Mouse (Mus musculus) lung, postnatal 0 days (tissue): ENCODE measurements around the gene Gm49373. TPM values are rescaled to one million over a fixed set of nuclear protein-coding genes. Genes with fewer than 3 reads are reported as not detected.

Experiments used
- ATAC-seq: fragments of 200-750 bp; cut with Nextera tagmentation; 2 replicates; pipeline ENCODE4 v1.8.0; 2017; ENCODE audit warnings: moderate library complexity
- DNase-seq: peaks from one replicate; pipeline ENCODE4 v3.0.0-alpha.2; 2016; ENCODE audit warnings: low spot score
- H3K27ac ChIP-seq: fragments of 300-500 bp; sonication (generic); 2 replicates; pipeline ENCODE4 v1.5.1; 2014; ENCODE audit warnings: antibody characterized with exemption, mild to moderate bottlenecking, low read length, mixed read lengths
- H3K27me3 ChIP-seq: fragments of 300-500 bp; sonication (generic); replicated peaks from 2 replicates; pipeline ENCODE4 v1.6.1; 2014; ENCODE audit warnings: low read length, mixed read lengths; ENCODE audit not compliant: insufficient read depth
- H3K36me3 ChIP-seq: fragments of 300-500 bp; sonication (generic); 2 replicates; pipeline ENCODE4 v1.6.1; 2014; ENCODE audit warnings: low read length, mixed read lengths; ENCODE audit not compliant: insufficient read depth
- H3K4me1 ChIP-seq: fragments of 300-500 bp; sonication (generic); 2 replicates; pipeline ENCODE4 v1.6.1; 2014; ENCODE audit warnings: antibody characterized with exemption, low read depth, low read length, mixed read lengths; ENCODE audit not compliant: insufficient read depth
- H3K4me2 ChIP-seq: fragments of 300-500 bp; sonication (generic); replicated peaks from 2 replicates; pipeline ENCODE4 v1.6.1; 2014; ENCODE audit warnings: low read depth, mild to moderate bottlenecking, low read length, moderate library complexity, mixed read lengths
- H3K4me3 ChIP-seq: fragments of 300-500 bp; sonication (generic); 2 replicates; pipeline ENCODE4 v1.5.1; 2014; ENCODE audit warnings: low read depth, low read length
- H3K9ac ChIP-seq: fragments of 300-500 bp; sonication (generic); replicated peaks from 2 replicates; pipeline ENCODE4 v1.6.1; 2014; ENCODE audit warnings: low read depth, mild to moderate bottlenecking
- H3K9me3 ChIP-seq: fragments of 300-500 bp; sonication (generic); 2 replicates; pipeline ENCODE4 v1.6.1; 2016; ENCODE audit warnings: low read length, mixed read lengths
- CTCF ChIP-seq: IDR thresholded peaks from 2 replicates; pipeline ENCODE4 v1.5.1; 2016; ENCODE audit warnings: antibody characterized with exemption, mild to moderate bottlenecking
- EP300 ChIP-seq: IDR thresholded peaks from 2 replicates; pipeline ENCODE4 v1.6.1; 2016; ENCODE audit warnings: antibody characterized with exemption, mild to moderate bottlenecking, control low read depth
- WGBS: fragments of 180-500 bp; shearing (Covaris S2); extraction: QIAGEN DNeasy Blood & Tissue Kit; methylation state at CpG from one replicate; pipeline ENCODE4 v1.1.7; 2014; 5-methylcytosine and 5-hydroxymethylcytosine counted together
- polyA plus RNA-seq: library from polyadenylated mRNA; unstranded; fragments of >200 nt; fragmentation: Nextera tagmentation; extraction: Ambion mirVana; gene quantifications from 2 replicates; pipeline ENCODE4 v1.2.1, GENCODE M21; 2015

Gm49373 gene
- polyA plus RNA-seq, 1 experiment from 2014 or later, result 0.11 TPM

DNA sequence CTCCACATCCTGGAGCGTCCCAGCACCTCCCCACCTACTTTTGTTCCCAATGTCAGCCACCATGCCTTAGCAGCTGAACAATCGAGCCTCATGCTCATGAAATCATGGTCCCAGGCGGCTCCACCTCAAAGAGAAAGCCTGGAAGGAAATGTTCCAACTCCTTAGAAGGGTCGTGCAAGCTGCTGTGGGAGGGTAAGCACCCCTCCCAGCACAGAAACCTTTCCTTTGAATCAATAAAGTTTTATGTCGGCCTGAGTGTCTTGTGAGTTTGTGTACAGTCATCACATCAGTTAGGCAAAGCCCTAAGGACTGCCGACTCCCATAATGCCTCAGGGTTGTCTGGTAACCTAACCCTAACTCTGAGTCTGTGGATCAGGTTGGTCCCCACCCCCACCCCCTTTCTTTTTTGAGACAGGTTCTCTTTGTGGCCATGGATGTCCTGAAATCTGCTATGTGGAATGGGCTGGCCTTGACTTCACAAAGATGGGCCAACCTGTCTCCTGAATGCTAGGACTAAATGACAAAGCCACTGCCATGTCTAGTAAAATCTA lies 44.3 kb downstream of the Gm49373 start:
- 62% methylated on average over 6 of the region's 6 CpGs for WGBS
- Histone ChIP-seq H3K9me3 (no peaks in the 10 kb centered on the region), H3K4me1 (peaks cover 8% of the 10 kb centered on the region; the same call in 1 of the 2 replicates), H3K9ac (no peak overlapping the region), H3K4me2 (no peak overlapping the region), H3K27ac (no peak overlapping the region), H3K27me3 (peaks cover 11% of the 10 kb centered on the region; the same call in 1 of the 2 replicates), H3K4me3 (no peak overlapping the region), H3K36me3 (0 out of 2 replicates have a peak, but pooled peaks cover 5% of the 10 kb centered on the region)
- no peak for TF ChIP-seq CTCF
- no peak for TF ChIP-seq EP300
- no peak for DNase-seq
- no peak for ATAC-seq

DNA sequence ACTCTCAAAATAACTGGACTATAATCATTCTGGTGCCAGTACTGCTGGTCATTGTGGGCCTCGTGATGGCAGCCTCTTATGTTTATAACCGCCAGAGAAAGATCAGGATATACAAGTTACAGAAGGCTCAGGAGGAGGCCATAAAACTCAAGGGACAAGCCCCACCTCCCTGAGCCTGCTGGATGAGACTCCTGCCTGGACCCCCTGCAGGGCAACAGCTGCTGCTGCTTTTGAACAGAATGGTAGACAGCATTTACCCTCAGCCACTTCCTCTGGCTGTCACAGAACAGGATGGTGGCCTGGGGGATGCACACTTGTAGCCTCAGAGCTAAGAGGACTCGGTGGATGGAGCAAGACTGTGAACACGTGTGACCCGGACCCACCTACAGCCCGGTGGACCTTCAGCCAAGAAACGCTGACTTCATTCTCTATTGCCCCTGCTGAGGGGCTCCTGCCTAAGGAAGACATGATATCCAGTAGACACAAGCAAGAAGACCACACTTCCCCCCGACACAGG lies 45.1 kb downstream of the Gm49373 start:
- Histone ChIP-seq H3K36me3 (0 out of 2 replicates have a peak, but pooled peaks cover 5% of the 10 kb centered on the region), H3K9me3 (no peaks in the 10 kb centered on the region), H3K27me3 (peaks cover 5% of the 10 kb centered on the region; the same call in 1 of the 2 replicates), H3K9ac (no peak overlapping the region), H3K4me1 (0 out of 2 replicates have a peak, but pooled peaks cover 6% of the 10 kb centered on the region), H3K27ac (no peak overlapping the region), H3K4me3 (peak overlapping the region; percentile 38; the same call in 1 of the 2 replicates), H3K4me2 (peak overlapping the region; percentile 55)
- WGBS, result 60% methylated on average over 8 of the region's 8 CpGs
- TF ChIP-seq EP300, result no peak
- no peak for TF ChIP-seq CTCF
- ATAC-seq, result no peak
- no peak for DNase-seq

DNA sequence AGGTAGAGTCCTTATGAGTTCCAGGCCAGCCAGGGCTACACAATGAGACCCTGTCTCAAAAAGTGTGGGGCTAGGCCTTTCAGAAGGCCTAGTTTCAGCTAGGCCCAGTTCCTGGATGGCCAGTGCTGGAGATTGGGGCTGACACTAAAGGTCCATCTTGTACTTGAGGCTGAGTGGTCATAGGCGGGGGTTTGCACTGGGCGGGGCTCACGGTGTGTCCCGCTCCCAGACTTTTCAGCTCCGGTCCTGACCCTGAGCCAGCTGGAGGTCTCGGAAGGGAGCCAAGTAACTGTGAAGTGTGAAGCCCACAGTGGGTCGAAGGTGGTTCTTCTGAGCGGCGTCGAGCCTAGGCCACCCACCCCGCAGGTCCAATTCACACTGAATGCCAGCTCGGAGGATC lies 46.0 kb downstream of the Gm49373 start:
- H3K4me1 ChIP-seq, result 0 out of 2 replicates have a peak, but pooled peaks cover 4% of the 10 kb centered on the region
- TF ChIP-seq CTCF, result no peak
- no peak for TF ChIP-seq EP300
- peaks cover 2% of the 10 kb centered on the region; the same call in 1 of the 2 replicates for H3K27me3 ChIP-seq
- peak overlapping the region; percentile 69 for H3K9ac ChIP-seq
- no peaks in the 10 kb centered on the region for H3K9me3 ChIP-seq
- 36% methylated on average over 12 of the region's 12 CpGs for WGBS
- DNase-seq (no peak), ATAC-seq (no peak)
- 0 out of 2 replicates have a peak, but pooled peaks cover 5% of the 10 kb centered on the region for H3K36me3 ChIP-seq
- H3K4me2 ChIP-seq, result peak overlapping the region; percentile 55
- peak overlapping the region; percentile 38 for H3K4me3 ChIP-seq
- H3K27ac ChIP-seq, result peak overlapping the region; percentile 97

DNA sequence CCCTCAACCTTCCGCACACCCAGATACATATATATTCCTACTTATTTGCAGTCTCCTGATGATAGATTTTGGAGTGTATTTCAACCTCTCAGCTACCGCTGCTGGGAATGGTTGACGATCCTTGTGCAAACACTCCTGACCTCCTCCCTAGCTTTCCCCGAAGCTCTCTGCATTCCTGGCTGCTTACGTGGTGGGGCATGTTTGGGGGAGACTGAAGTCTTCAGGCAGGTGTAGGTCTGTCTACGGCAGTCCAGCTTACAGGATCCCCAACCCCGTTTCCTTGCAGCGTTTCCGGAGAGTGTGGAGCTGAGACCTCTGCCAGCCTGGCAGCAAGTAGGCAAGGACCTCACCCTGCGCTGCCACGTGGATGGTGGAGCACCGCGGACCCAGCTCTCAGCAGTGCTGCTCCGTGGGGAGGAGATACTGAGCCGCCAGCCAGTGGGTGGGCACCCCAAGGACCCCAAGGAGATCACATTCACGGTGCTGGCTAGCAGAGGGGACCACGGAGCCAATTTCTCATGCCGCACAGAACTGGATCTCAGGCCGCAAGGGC lies 47.6 kb downstream of the Gm49373 start:
- ATAC-seq (peak; percentile 84), DNase-seq (peak; percentile 95)

DNA sequence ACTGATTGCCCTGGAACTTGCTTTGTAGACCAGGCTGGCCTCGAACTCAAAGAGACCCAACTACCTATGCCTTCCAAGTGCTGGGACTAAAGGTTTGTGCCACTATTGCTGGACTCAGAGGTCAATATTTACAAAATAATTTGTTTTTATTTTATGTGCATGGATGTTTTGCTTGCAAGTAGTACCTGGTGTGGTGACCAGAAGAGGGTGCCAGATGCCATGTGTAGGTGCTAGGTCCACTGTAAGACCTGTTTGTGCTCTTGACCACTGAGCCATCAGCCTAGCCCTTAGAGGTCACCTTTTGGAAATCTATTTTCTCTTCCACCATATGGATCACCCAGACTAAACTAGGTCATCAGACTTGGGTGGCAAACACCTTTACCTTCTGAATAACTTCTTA lies 50.2 kb downstream of the Gm49373 start:
- 0 out of 2 replicates have a peak, but pooled peaks cover 4% of the 10 kb centered on the region for H3K4me1 ChIP-seq
- no peak for TF ChIP-seq EP300
- peak; percentile 38 for TF ChIP-seq CTCF
- WGBS, result 73% methylated on average over 1 of the region's 1 CpGs
- H3K9ac ChIP-seq, result no peak overlapping the region
- DNase-seq, result no peak
- no peak overlapping the region for H3K4me2 ChIP-seq
- H3K4me3 ChIP-seq, result no peak overlapping the region
- 0 out of 2 replicates have a peak, but pooled peaks cover 2% of the 10 kb centered on the region for H3K27me3 ChIP-seq
- no peak for ATAC-seq
- peak overlapping the region; percentile 87 for H3K27ac ChIP-seq
- no peaks in the 10 kb centered on the region for H3K9me3 ChIP-seq
- 0 out of 2 replicates have a peak, but pooled peaks cover 8% of the 10 kb centered on the region for H3K36me3 ChIP-seq

More for the DNA sequence above, 47.6 kb downstream of the Gm49373 start:
- Histone ChIP-seq H3K9me3 (no peaks in the 10 kb centered on the region), H3K4me3 (peak overlapping the region; percentile 38), H3K27me3 (0 out of 2 replicates have a peak, but pooled peaks cover 2% of the 10 kb centered on the region), H3K4me2 (peak overlapping the region; percentile 55), H3K36me3 (0 out of 2 replicates have a peak, but pooled peaks cover 9% of the 10 kb centered on the region), H3K9ac (peak overlapping the region; percentile 69), H3K4me1 (0 out of 2 replicates have a peak, but pooled peaks cover 7% of the 10 kb centered on the region), H3K27ac (peak overlapping the region; percentile 97)
- peak; percentile 99 for TF ChIP-seq EP300
- TF ChIP-seq CTCF, result no peak
- 50% methylated on average over 19 of the region's 19 CpGs for WGBS

DNA sequence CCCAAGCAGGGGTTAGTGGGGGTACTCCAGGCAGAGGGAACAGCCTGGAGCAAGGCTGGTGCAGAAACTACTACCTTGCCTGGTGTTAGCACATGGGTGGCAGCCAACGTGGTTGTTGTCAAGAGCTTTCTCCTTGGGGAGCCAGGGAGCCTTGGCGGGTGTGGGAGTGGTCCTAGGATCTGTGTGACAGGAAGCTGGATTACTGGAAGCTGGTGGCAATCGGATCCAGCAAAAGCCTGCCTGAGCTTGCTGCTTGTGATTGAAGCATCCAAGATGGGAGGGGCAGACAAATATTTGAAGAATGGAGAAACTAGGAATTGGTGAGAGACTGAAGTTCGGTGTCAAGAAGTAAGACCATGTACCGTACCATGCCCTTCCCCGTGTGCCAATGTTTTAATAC lies 50.6 kb downstream of the Gm49373 start:
- no peak overlapping the region for H3K4me2 ChIP-seq
- no peak overlapping the region for H3K4me3 ChIP-seq
- peak; percentile 30 for ATAC-seq

More for the DNA sequence above, 50.6 kb downstream of the Gm49373 start:
- 42% methylated on average over 6 of the region's 6 CpGs for WGBS
- DNase-seq, result peak; percentile 81
- TF ChIP-seq CTCF, result no peak
- TF ChIP-seq EP300, result peak; percentile 77
- 0 out of 2 replicates have a peak, but pooled peaks cover 8% of the 10 kb centered on the region for H3K36me3 ChIP-seq
- H3K4me1 ChIP-seq, result peaks cover 7% of the 10 kb centered on the region
- H3K9me3 ChIP-seq, result no peaks in the 10 kb centered on the region
- H3K9ac ChIP-seq, result no peak overlapping the region
- peak overlapping the region; percentile 87 for H3K27ac ChIP-seq
- 0 out of 2 replicates have a peak, but pooled peaks cover 2% of the 10 kb centered on the region for H3K27me3 ChIP-seq
